Mouse (Mus musculus): ENCODE results near the gene Add3. TPM values are rescaled to one million over a fixed set of nuclear protein-coding genes. Genes with fewer than 3 reads are reported as not detected.

Gene Add3
- total RNA-seq, 2 experiments from 2014 or later, result 113 to 114 TPM

GRCm38 (mm10) chr19:53127320-53128291 is 12.6 kb upstream of the Add3 start:
- DNase-seq (ENCODE audit: extremely low spot score in 1 of 2, low spot score in 2 of 2), result no peak
- intact Hi-C loops (cut with DNase I), result no loop called here

- intact Hi-C loops (cut with DNase I), result no loop called here
Measured at GRCm38 (mm10) chr19:53128494-53129337, 11.5 kb upstream of the Add3 start.

GRCm38 (mm10) chr19:53130399-53131175 is 9.7 kb upstream of the Add3 start:
- DNase-seq (ENCODE audit: extremely low spot score in 1 of 2, low spot score in 2 of 2), result no peak
- intact Hi-C loops (cut with DNase I), result no loop called here

More at GRCm38 (mm10) chr19:53128494-53129337, 11.5 kb upstream of the Add3 start:
- DNase-seq (ENCODE audit: extremely low spot score in 1 of 2, low spot score in 2 of 2), result no peak

- no peak for DNase-seq (ENCODE audit: extremely low spot score in 1 of 2, low spot score in 2 of 2)
- intact Hi-C loops (cut with DNase I), result no loop called here
Measured at GRCm38 (mm10) chr19:53132471-53132870, 7.8 kb upstream of the Add3 start.

GRCm38 (mm10) chr19:53136336-53137090 is 3.7 kb upstream of the Add3 start:
- intact Hi-C loops (cut with DNase I), result no loop called here
- DNase-seq (ENCODE audit: extremely low spot score in 1 of 2, low spot score in 2 of 2), result no peak

- intact Hi-C loops (cut with DNase I), result no loop called here
- no peak for DNase-seq (ENCODE audit: extremely low spot score in 1 of 2, low spot score in 2 of 2)
Measured at GRCm38 (mm10) chr19:53137116-53137670, 3.0 kb upstream of the Add3 start.

GRCm38 (mm10) chr19:53140804-53141250 is 584 bp downstream of the Add3 start:
- intact Hi-C loops (cut with DNase I), result loop anchor here (2.0 to 5.0 kb wide), 2 partner anchors 104 to 132 kb away; no protein-coding TSS in a partner anchor

GRCm38 (mm10) chr19:53141251-53142072 is 1.2 kb downstream of the Add3 start:
- intact Hi-C loops (cut with DNase I), result loop anchor here (2.0 to 5.0 kb wide), 2 partner anchors 104 to 133 kb away; no protein-coding TSS in a partner anchor
- peak; percentile 42 to 67 for DNase-seq (ENCODE audit: extremely low spot score in 1 of 2, low spot score in 2 of 2)

More at GRCm38 (mm10) chr19:53140804-53141250, 584 bp downstream of the Add3 start:
- DNase-seq (ENCODE audit: extremely low spot score in 1 of 2, low spot score in 2 of 2), result no peak

GRCm38 (mm10) chr19:53142190-53143107 is 2.2 kb downstream of the Add3 start:
- intact Hi-C loops (cut with DNase I), result loop anchor here (5.0 kb wide), 1 partner anchor 105 kb away; no protein-coding TSS in a partner anchor
- DNase-seq (ENCODE audit: extremely low spot score in 1 of 2, low spot score in 2 of 2), result peak; percentile 99 to 100

- intact Hi-C loops (cut with DNase I), result loop anchor here (5.0 kb wide), 1 partner anchor 106 kb away; no protein-coding TSS in a partner anchor
- peak in 1 of 2 experiments; percentile 67 for DNase-seq (ENCODE audit: extremely low spot score in 1 of 2, low spot score in 2 of 2)
Measured at GRCm38 (mm10) chr19:53143108-53143971, 3.1 kb downstream of the Add3 start.

- DNase-seq (ENCODE audit: extremely low spot score in 1 of 2, low spot score in 2 of 2), result no peak
- intact Hi-C loops (cut with DNase I), result no loop called here
Measured at GRCm38 (mm10) chr19:53145075-53145474, 4.8 kb downstream of the Add3 start.

GRCm38 (mm10) chr19:53149381-53149780 is 9.1 kb downstream of the Add3 start:
- intact Hi-C loops (cut with DNase I), result no loop called here
- no peak for DNase-seq (ENCODE audit: extremely low spot score in 1 of 2, low spot score in 2 of 2)

GRCm38 (mm10) chr19:53152451-53152850 is 12.2 kb downstream of the Add3 start:
- DNase-seq (ENCODE audit: extremely low spot score in 1 of 2, low spot score in 2 of 2), result no peak
- intact Hi-C loops (cut with DNase I), result no loop called here

- no peak for DNase-seq (ENCODE audit: extremely low spot score in 1 of 2, low spot score in 2 of 2)
- intact Hi-C loops (cut with DNase I), result no loop called here
Measured at GRCm38 (mm10) chr19:53153096-53153495, 12.9 kb downstream of the Add3 start.

- intact Hi-C loops (cut with DNase I), result no loop called here
Measured at GRCm38 (mm10) chr19:53154156-53154555, 13.9 kb downstream of the Add3 start.

More at GRCm38 (mm10) chr19:53154156-53154555, 13.9 kb downstream of the Add3 start:
- no peak for DNase-seq (ENCODE audit: extremely low spot score in 1 of 2, low spot score in 2 of 2)

Data from left cerebral cortex, postnatal 10 days (tissue).